Mouse (Mus musculus) left cerebral cortex, adult 18-20 months (tissue): ENCODE data around the gene Mcm5. TPM values are rescaled to one million over a fixed set of nuclear protein-coding genes. Genes with fewer than 3 reads are reported as not detected.
A peak's percentile ranks its signal among the peaks of the same experiment; 100 is the strongest.

Experiments used
- DNase-seq, 2 experiments: peaks; one replicate each; pipeline ENCODE4 v3.0.0; 2021 to 2022; ENCODE audit warnings: low spot score in 2 of 2, mixed read lengths in 1 of 2
- total RNA-seq, 2 experiments: library from RNA; stranded (reverse); gene quantifications; 2 replicates each; pipeline ENCODE4 v1.2.3; 2021

Mcm5 gene
- total RNA-seq, 2 experiments from 2014 or later = 8.3 to 8.5 TPM

- peak; percentile 82 to 91 for DNase-seq
These were observed 15.8 kb upstream of the Mcm5 start, which contains the start of gene Hmox1 for GRCm38 (mm10) chr8:75093399-75094156. Hmox1 (plus strand) TSS chr8:75093621.

- no peak for DNase-seq
These were observed 6.4 kb upstream of the Mcm5 start for GRCm38 (mm10) chr8:75102956-75103355.

GRCm38 (mm10) chr8:75103376-75103878 is 5.9 kb upstream of the Mcm5 start:
- DNase-seq = no peak

GRCm38 (mm10) chr8:75108527-75109235 is 688 bp upstream of the Mcm5 start:
- peak; percentile 82 for DNase-seq

- no peak for DNase-seq
These were observed 724 bp downstream of the Mcm5 start for GRCm38 (mm10) chr8:75110093-75110492.

GRCm38 (mm10) chr8:75118505-75118904 is 9.1 kb downstream of the Mcm5 start:
- no peak for DNase-seq

GRCm38 (mm10) chr8:75119287-75119686 is 9.9 kb downstream of the Mcm5 start:
- DNase-seq = no peak

GRCm38 (mm10) chr8:75119747-75120146 is 10.4 kb downstream of the Mcm5 start:
- DNase-seq = no peak

GRCm38 (mm10) chr8:75127406-75127805 is 18.0 kb downstream of the Mcm5 start:
- no peak for DNase-seq

GRCm38 (mm10) chr8:75132485-75132884 is 23.1 kb downstream of the Mcm5 start:
- DNase-seq = peak; percentile 64 to 77

GRCm38 (mm10) chr8:75133399-75133798 is 24.0 kb downstream of the Mcm5 start:
- DNase-seq = no peak

GRCm38 (mm10) chr8:75134603-75135391 is 25.4 kb downstream of the Mcm5 start:
- peak; percentile 27 to 73 for DNase-seq

- DNase-seq = peak in 1 of 2 experiments; percentile 29
These were observed 26.4 kb downstream of the Mcm5 start for GRCm38 (mm10) chr8:75135756-75136155.

- no peak for DNase-seq
These were observed 26.9 kb downstream of the Mcm5 start for GRCm38 (mm10) chr8:75136256-75136655.

- DNase-seq = peak; percentile 21 to 39
These were observed 28.2 kb downstream of the Mcm5 start for GRCm38 (mm10) chr8:75137536-75137935.

GRCm38 (mm10) chr8:75150911-75151610 is 41.7 kb downstream of the Mcm5 start:
- DNase-seq = no peak

GRCm38 (mm10) chr8:75151743-75152142 is 42.4 kb downstream of the Mcm5 start:
- DNase-seq = no peak

GRCm38 (mm10) chr8:75152505-75153082 is 43.2 kb downstream of the Mcm5 start:
- DNase-seq = no peak

GRCm38 (mm10) chr8:75154855-75155478 is 45.6 kb downstream of the Mcm5 start:
- DNase-seq = no peak

GRCm38 (mm10) chr8:75155740-75156322 is 46.5 kb downstream of the Mcm5 start:
- no peak for DNase-seq
